Mouse (Mus musculus): ENCODE measurements at regions not wholly inside any gene's neighbourhood (a gene's known extent, or its start where the extent isn't known, plus 50 kb on each side); places are given as distances from the start of the nearest gene placed in this dataset.

GRCm38 (mm10) chr2:50702584-50703450, 406.2 kb upstream of the Mmadhc start:
- DNase-seq (ENCODE audit: low spot score in 2 of 2) = no peak

- no peak for DNase-seq (ENCODE audit: low spot score in 2 of 2)
Observed at GRCm38 (mm10) chr2:50698841-50699240, 402.2 kb upstream of the Mmadhc start.

- no peak for DNase-seq (ENCODE audit: low spot score in 2 of 2)
Observed at GRCm38 (mm10) chr2:50696575-50696974, 400.0 kb upstream of the Mmadhc start.

GRCm38 (mm10) chr2:50694849-50695248, 398.2 kb upstream of the Mmadhc start:
- DNase-seq (ENCODE audit: low spot score in 2 of 2) = no peak

GRCm38 (mm10) chr2:50693784-50694350, 397.3 kb upstream of the Mmadhc start:
- DNase-seq (ENCODE audit: low spot score in 2 of 2) = peak; percentile 3 to 6

- no peak for DNase-seq (ENCODE audit: low spot score in 2 of 2)
Observed at GRCm38 (mm10) chr2:50690120-50691103, 393.8 kb upstream of the Mmadhc start.

GRCm38 (mm10) chr2:50687672-50688151, 391.1 kb upstream of the Mmadhc start:
- no peak for DNase-seq (ENCODE audit: low spot score in 2 of 2)

GRCm38 (mm10) chr2:50687222-50687621, 390.6 kb upstream of the Mmadhc start:
- no peak for DNase-seq (ENCODE audit: low spot score in 2 of 2)

GRCm38 (mm10) chr2:50677456-50677855, 380.9 kb upstream of the Mmadhc start:
- no peak for DNase-seq (ENCODE audit: low spot score in 2 of 2)

GRCm38 (mm10) chr2:50675736-50676550, 379.3 kb upstream of the Mmadhc start:
- no peak for DNase-seq (ENCODE audit: low spot score in 2 of 2)

GRCm38 (mm10) chr2:50674856-50675175, 378.2 kb upstream of the Mmadhc start:
- no peak for DNase-seq (ENCODE audit: low spot score in 2 of 2)

- DNase-seq (ENCODE audit: low spot score in 2 of 2) = no peak
Observed at GRCm38 (mm10) chr2:50674151-50674855, 377.7 kb upstream of the Mmadhc start.

GRCm38 (mm10) chr2:50669297-50669696, 372.7 kb upstream of the Mmadhc start:
- DNase-seq (ENCODE audit: low spot score in 2 of 2) = no peak

- no peak for DNase-seq (ENCODE audit: low spot score in 2 of 2)
Observed at GRCm38 (mm10) chr2:50668789-50669188, 372.2 kb upstream of the Mmadhc start.

- no peak for DNase-seq (ENCODE audit: low spot score in 2 of 2)
Observed at GRCm38 (mm10) chr2:50667180-50667579, 370.6 kb upstream of the Mmadhc start.

GRCm38 (mm10) chr2:50662504-50662903, 365.9 kb upstream of the Mmadhc start:
- no peak for DNase-seq (ENCODE audit: low spot score in 2 of 2)

- no peak for DNase-seq (ENCODE audit: low spot score in 2 of 2)
Observed at GRCm38 (mm10) chr2:50660000-50660399, 363.4 kb upstream of the Mmadhc start.

GRCm38 (mm10) chr2:50657826-50658225, 361.2 kb upstream of the Mmadhc start:
- DNase-seq (ENCODE audit: low spot score in 2 of 2) = no peak

- DNase-seq (ENCODE audit: low spot score in 2 of 2) = no peak
Observed at GRCm38 (mm10) chr2:50656351-50656750, 359.8 kb upstream of the Mmadhc start.

GRCm38 (mm10) chr2:50654953-50655324, 358.3 kb upstream of the Mmadhc start:
- peak; percentile 50 to 74 for DNase-seq (ENCODE audit: low spot score in 2 of 2)
